Mouse (Mus musculus) lung, postnatal 0 days (tissue): ENCODE results near the gene Tle3. TPM values are rescaled to one million over a fixed set of nuclear protein-coding genes. Genes with fewer than 3 reads are reported as not detected.

ENCODE experiments used
- ATAC-seq: fragments of 200-750 bp; cut with Nextera tagmentation; 2 replicates; pipeline ENCODE4 v1.8.0; 2017; ENCODE audit warnings: moderate library complexity
- DNase-seq: peaks from one replicate; pipeline ENCODE4 v3.0.0-alpha.2; 2016; ENCODE audit warnings: low spot score
- H3K27ac ChIP-seq: fragments of 300-500 bp; sonication (generic); 2 replicates; pipeline ENCODE4 v1.5.1; 2014; ENCODE audit warnings: antibody characterized with exemption, mild to moderate bottlenecking, low read length, mixed read lengths
- H3K27me3 ChIP-seq: fragments of 300-500 bp; sonication (generic); replicated peaks from 2 replicates; pipeline ENCODE4 v1.6.1; 2014; ENCODE audit warnings: low read length, mixed read lengths; ENCODE audit not compliant: insufficient read depth
- H3K36me3 ChIP-seq: fragments of 300-500 bp; sonication (generic); 2 replicates; pipeline ENCODE4 v1.6.1; 2014; ENCODE audit warnings: low read length, mixed read lengths; ENCODE audit not compliant: insufficient read depth
- H3K4me1 ChIP-seq: fragments of 300-500 bp; sonication (generic); 2 replicates; pipeline ENCODE4 v1.6.1; 2014; ENCODE audit warnings: antibody characterized with exemption, low read depth, low read length, mixed read lengths; ENCODE audit not compliant: insufficient read depth
- H3K4me2 ChIP-seq: fragments of 300-500 bp; sonication (generic); replicated peaks from 2 replicates; pipeline ENCODE4 v1.6.1; 2014; ENCODE audit warnings: low read depth, mild to moderate bottlenecking, low read length, moderate library complexity, mixed read lengths
- H3K4me3 ChIP-seq: fragments of 300-500 bp; sonication (generic); 2 replicates; pipeline ENCODE4 v1.5.1; 2014; ENCODE audit warnings: low read depth, low read length
- H3K9ac ChIP-seq: fragments of 300-500 bp; sonication (generic); replicated peaks from 2 replicates; pipeline ENCODE4 v1.6.1; 2014; ENCODE audit warnings: low read depth, mild to moderate bottlenecking
- H3K9me3 ChIP-seq: fragments of 300-500 bp; sonication (generic); 2 replicates; pipeline ENCODE4 v1.6.1; 2016; ENCODE audit warnings: low read length, mixed read lengths
- CTCF ChIP-seq: IDR thresholded peaks from 2 replicates; pipeline ENCODE4 v1.5.1; 2016; ENCODE audit warnings: antibody characterized with exemption, mild to moderate bottlenecking
- EP300 ChIP-seq: IDR thresholded peaks from 2 replicates; pipeline ENCODE4 v1.6.1; 2016; ENCODE audit warnings: antibody characterized with exemption, mild to moderate bottlenecking, control low read depth
- WGBS: fragments of 180-500 bp; shearing (Covaris S2); extraction: QIAGEN DNeasy Blood & Tissue Kit; methylation state at CpG from one replicate; pipeline ENCODE4 v1.1.7; 2014; 5-methylcytosine and 5-hydroxymethylcytosine counted together
- polyA plus RNA-seq: library from polyadenylated mRNA; unstranded; fragments of >200 nt; fragmentation: Nextera tagmentation; extraction: Ambion mirVana; gene quantifications from 2 replicates; pipeline ENCODE4 v1.2.1, GENCODE M21; 2015

Tle3 gene
- polyA plus RNA-seq, 1 experiment from 2014 or later, result 16.2 TPM

- Histone ChIP-seq H3K4me2 (no peak overlapping the region), H3K4me1 (no peaks in the 10 kb centered on the region; the same call in 1 of the 2 replicates), H3K9ac (no peak overlapping the region), H3K36me3 (no peaks in the 10 kb centered on the region), H3K4me3 (no peak overlapping the region), H3K9me3 (no peaks in the 10 kb centered on the region), H3K27ac (no peak overlapping the region), H3K27me3 (peaks cover 49% of the 10 kb centered on the region)
- WGBS, result 67% methylated on average over 8 of the region's 8 CpGs
- DNase-seq (no peak), ATAC-seq (no peak)
- TF ChIP-seq CTCF, result no peak
- no peak for TF ChIP-seq EP300
Measured at GRCm38 (mm10) chr9:61326922-61327321, 45.2 kb upstream of the Tle3 start.

- ATAC-seq, result no peak
- 81% methylated on average over 5 of the region's 5 CpGs for WGBS
- H3K27me3 ChIP-seq, result peaks cover 42% of the 10 kb centered on the region
Measured at GRCm38 (mm10) chr9:61328173-61328572, 44.0 kb upstream of the Tle3 start.

GRCm38 (mm10) chr9:61330747-61331146 is 41.4 kb upstream of the Tle3 start:
- H3K9ac ChIP-seq, result no peak overlapping the region
- H3K9me3 ChIP-seq, result no peaks in the 10 kb centered on the region
- no peaks in the 10 kb centered on the region; the same call in 1 of the 2 replicates for H3K4me1 ChIP-seq
- no peaks in the 10 kb centered on the region for H3K36me3 ChIP-seq
- H3K4me2 ChIP-seq, result no peak overlapping the region
- H3K27ac ChIP-seq, result no peak overlapping the region
- no peak for DNase-seq
- no peak overlapping the region for H3K4me3 ChIP-seq
- 88% methylated on average over 9 of the region's 9 CpGs for WGBS
- no peak for ATAC-seq
- peaks cover 35% of the 10 kb centered on the region for H3K27me3 ChIP-seq
- no peak for TF ChIP-seq CTCF
- no peak for TF ChIP-seq EP300

More at GRCm38 (mm10) chr9:61328173-61328572, 44.0 kb upstream of the Tle3 start:
- no peak for DNase-seq
- no peaks in the 10 kb centered on the region for H3K9me3 ChIP-seq
- no peak overlapping the region for H3K27ac ChIP-seq
- no peaks in the 10 kb centered on the region for H3K36me3 ChIP-seq
- no peak for TF ChIP-seq CTCF
- TF ChIP-seq EP300, result no peak
- no peak overlapping the region for H3K9ac ChIP-seq
- H3K4me2 ChIP-seq, result no peak overlapping the region
- no peaks in the 10 kb centered on the region; the same call in 1 of the 2 replicates for H3K4me1 ChIP-seq
- no peak overlapping the region for H3K4me3 ChIP-seq

GRCm38 (mm10) chr9:61332226-61332936 is 39.8 kb upstream of the Tle3 start:
- 89% methylated on average over 7 of the region's 7 CpGs for WGBS

GRCm38 (mm10) chr9:61336179-61336578 is 36.0 kb upstream of the Tle3 start:
- H3K4me2 ChIP-seq, result no peak overlapping the region
- no peak for ATAC-seq
- no peak for DNase-seq
- no peak overlapping the region for H3K4me3 ChIP-seq
- no peak for TF ChIP-seq EP300
- no peak for TF ChIP-seq CTCF
- peaks cover 3% of the 10 kb centered on the region; the same call in 1 of the 2 replicates for H3K4me1 ChIP-seq
- no peaks in the 10 kb centered on the region for H3K9me3 ChIP-seq
- no peak overlapping the region for H3K27ac ChIP-seq
- no peak overlapping the region for H3K9ac ChIP-seq
- H3K27me3 ChIP-seq, result peaks cover 21% of the 10 kb centered on the region
- no peaks in the 10 kb centered on the region for H3K36me3 ChIP-seq

More at GRCm38 (mm10) chr9:61332226-61332936, 39.8 kb upstream of the Tle3 start:
- H3K4me2 ChIP-seq, result no peak overlapping the region
- no peaks in the 10 kb centered on the region for H3K4me1 ChIP-seq
- no peak for ATAC-seq
- no peak overlapping the region for H3K27ac ChIP-seq
- H3K4me3 ChIP-seq, result no peak overlapping the region
- TF ChIP-seq CTCF, result no peak
- no peak for TF ChIP-seq EP300
- H3K9ac ChIP-seq, result no peak overlapping the region
- H3K9me3 ChIP-seq, result no peaks in the 10 kb centered on the region
- peaks cover 33% of the 10 kb centered on the region for H3K27me3 ChIP-seq
- DNase-seq, result no peak
- H3K36me3 ChIP-seq, result no peaks in the 10 kb centered on the region

- H3K4me2 ChIP-seq, result no peak overlapping the region
- peak; percentile 82 for ATAC-seq
- WGBS, result 24% methylated on average over 17 of the region's 17 CpGs
Measured at GRCm38 (mm10) chr9:61336591-61337587, 35.3 kb upstream of the Tle3 start.

More at GRCm38 (mm10) chr9:61336591-61337587, 35.3 kb upstream of the Tle3 start:
- Histone ChIP-seq H3K27me3 (peaks cover 27% of the 10 kb centered on the region), H3K27ac (no peak overlapping the region), H3K4me3 (no peak overlapping the region), H3K9me3 (no peaks in the 10 kb centered on the region), H3K9ac (no peak overlapping the region), H3K4me1 (peaks cover 3% of the 10 kb centered on the region; the same call in 1 of the 2 replicates), H3K36me3 (no peaks in the 10 kb centered on the region)
- peak; percentile 88 for DNase-seq
- peak; percentile 29 for TF ChIP-seq EP300
- TF ChIP-seq CTCF, result no peak
